Mouse (Mus musculus): Measurements from ENCODE around the gene Xrra1. TPM values are rescaled to one million over a fixed set of nuclear protein-coding genes. Genes with fewer than 3 reads are reported as not detected.

The Xrra1 gene
- polyA plus RNA-seq, 2 experiments = 0.20 to 0.25 TPM

DNA sequence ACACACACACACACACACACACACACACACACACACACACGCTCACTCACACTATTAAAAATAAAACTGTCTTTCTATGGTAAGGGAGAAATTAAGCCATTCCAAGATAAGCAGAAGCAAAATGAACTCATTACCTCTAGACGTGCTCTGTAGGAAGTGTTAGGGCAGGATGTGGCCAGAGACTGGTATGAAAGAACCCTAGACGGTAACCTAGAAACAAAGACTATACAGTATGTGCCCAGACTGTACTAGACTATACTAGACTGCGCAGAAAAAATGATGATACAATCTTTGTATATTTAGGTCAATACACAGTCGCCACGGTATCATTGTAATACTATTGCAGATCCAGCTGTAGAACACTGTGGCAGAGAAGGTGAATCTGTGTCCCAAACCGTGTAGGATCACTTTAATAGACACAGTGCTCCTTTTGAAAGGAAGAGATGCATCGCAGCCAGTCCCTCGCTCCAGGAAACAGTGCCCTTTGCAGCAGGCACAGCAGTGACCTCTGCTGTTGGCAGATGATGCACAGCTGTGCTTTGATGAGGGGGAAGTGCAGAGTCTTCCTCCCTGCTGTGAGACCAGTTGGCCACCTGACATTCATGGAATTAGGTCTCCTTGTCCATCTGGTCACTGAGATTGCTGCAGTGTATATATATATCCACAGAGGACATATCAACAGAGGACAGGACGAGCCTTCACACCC lies 30.4 kb downstream of the Xrra1 start:
- ATAC-seq (ENCODE audit: low FRiP score, low read depth) (no peak), DNase-seq (ENCODE audit: low spot score) (no peak)
- no peaks in the 10 kb centered on the region for H3K27me3 ChIP-seq (ENCODE audit: control insufficient read depth, insufficient read depth, low read length)
- H3K36me3 ChIP-seq (ENCODE audit: control insufficient read depth, insufficient read depth, low read length) = no peaks in the 10 kb centered on the region
- TF ChIP-seq POLR2A (IDR thresholded peaks at IDR 0.05; ENCODE audit: borderline replicate concordance, extremely low read depth, insufficient read depth, insufficient read length) = no peak
- H3K4me1 ChIP-seq (ENCODE audit: control insufficient read depth, insufficient read depth, low read length) = no peaks in the 10 kb centered on the region
- H3K9me3 ChIP-seq (ENCODE audit: control insufficient read depth, low read length) = no peaks in the 10 kb centered on the region
- no peak overlapping the region for H3K4me2 ChIP-seq (replicated peaks; ENCODE audit: low read depth, low read length, severe bottlenecking)
- H3K9ac ChIP-seq (ENCODE audit: low read depth, low read length, severe bottlenecking) = no peak overlapping the region
- no peak overlapping the region for H3K27ac ChIP-seq (replicated peaks; ENCODE audit: low read depth, low read length)
- whole genome bisulfite sequencing = 51% methylated on average over 10 of the region's 10 CpGs
- H3K4me3 ChIP-seq (replicated peaks; ENCODE audit: low read length) = no peak overlapping the region

DNA sequence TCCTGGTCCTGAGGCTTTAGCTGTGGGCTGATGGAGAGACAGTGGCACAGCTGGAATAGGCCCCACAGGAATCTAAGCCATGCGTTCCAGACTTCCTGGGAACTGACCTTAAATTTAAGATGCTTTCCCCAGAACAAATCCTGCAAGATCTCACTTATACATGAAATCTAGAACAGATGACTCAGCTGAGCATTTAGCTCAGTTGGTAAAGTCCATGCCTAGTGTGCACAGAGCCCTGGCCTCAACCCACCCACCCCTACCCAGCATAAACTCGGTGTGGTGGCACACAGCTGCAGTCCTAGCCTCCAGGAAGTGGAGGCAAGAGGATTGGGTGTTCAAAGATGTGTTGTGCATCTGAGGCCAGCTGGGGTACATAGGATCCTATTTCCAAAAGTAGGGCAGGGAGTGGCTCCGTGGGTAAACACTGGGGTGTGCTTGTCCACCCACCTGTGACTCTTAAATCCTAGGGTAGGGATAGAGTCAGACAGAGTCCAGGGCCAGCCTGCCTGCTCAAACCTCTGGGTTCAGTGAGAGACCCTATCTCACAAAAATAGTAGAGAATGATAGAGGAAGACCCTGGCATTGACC lies 31.3 kb downstream of the Xrra1 start:
- Histone ChIP-seq H3K4me2 (replicated peaks; ENCODE audit: low read depth, low read length, severe bottlenecking) (no peak overlapping the region), H3K9ac (ENCODE audit: low read depth, low read length, severe bottlenecking) (no peak overlapping the region), H3K36me3 (ENCODE audit: control insufficient read depth, insufficient read depth, low read length) (no peaks in the 10 kb centered on the region), H3K4me3 (replicated peaks; ENCODE audit: low read length) (no peak overlapping the region), H3K27ac (replicated peaks; ENCODE audit: low read depth, low read length) (no peak overlapping the region), H3K27me3 (ENCODE audit: control insufficient read depth, insufficient read depth, low read length) (no peaks in the 10 kb centered on the region), H3K9me3 (ENCODE audit: control insufficient read depth, low read length) (no peaks in the 10 kb centered on the region), H3K4me1 (ENCODE audit: control insufficient read depth, insufficient read depth, low read length) (no peaks in the 10 kb centered on the region)
- WGBS = 58% methylated on average over 3 of the region's 3 CpGs
- no peak for ATAC-seq (ENCODE audit: low FRiP score, low read depth)
- TF ChIP-seq POLR2A (IDR thresholded peaks at IDR 0.05; ENCODE audit: borderline replicate concordance, extremely low read depth, insufficient read depth, insufficient read length) = no peak
- no peak for DNase-seq (ENCODE audit: low spot score)

DNA sequence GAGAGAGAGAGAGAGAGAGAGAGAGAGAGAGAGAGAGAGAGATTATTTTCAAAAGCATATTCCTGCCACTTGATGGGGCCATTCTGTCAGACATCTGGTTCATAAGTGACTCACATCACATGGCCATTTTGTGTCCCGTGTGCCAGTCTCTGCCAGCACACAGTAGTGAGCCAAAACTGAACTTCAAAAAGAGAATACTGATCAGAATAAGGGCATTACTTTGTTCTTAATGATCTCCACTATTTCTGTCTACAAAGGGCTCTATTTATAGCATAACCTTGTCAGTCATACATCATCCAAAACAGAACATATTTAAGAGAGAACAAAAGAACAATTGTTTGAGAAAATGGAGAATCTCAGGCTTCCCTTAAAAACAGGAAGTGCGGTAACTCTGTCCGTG lies 32.6 kb downstream of the Xrra1 start:
- no peaks in the 10 kb centered on the region for H3K4me1 ChIP-seq (ENCODE audit: control insufficient read depth, insufficient read depth, low read length)
- no peaks in the 10 kb centered on the region for H3K36me3 ChIP-seq (ENCODE audit: control insufficient read depth, insufficient read depth, low read length)
- H3K27me3 ChIP-seq (ENCODE audit: control insufficient read depth, insufficient read depth, low read length) = no peaks in the 10 kb centered on the region
- H3K4me2 ChIP-seq (replicated peaks; ENCODE audit: low read depth, low read length, severe bottlenecking) = no peak overlapping the region
- no peaks in the 10 kb centered on the region for H3K9me3 ChIP-seq (ENCODE audit: control insufficient read depth, low read length)
- 74% methylated on average over 3 of the region's 3 CpGs for WGBS
- ATAC-seq (ENCODE audit: low FRiP score, low read depth) (no peak), DNase-seq (ENCODE audit: low spot score) (no peak)
- H3K27ac ChIP-seq (replicated peaks; ENCODE audit: low read depth, low read length) = no peak overlapping the region
- H3K4me3 ChIP-seq (replicated peaks; ENCODE audit: low read length) = no peak overlapping the region
- no peak for TF ChIP-seq POLR2A (IDR thresholded peaks at IDR 0.05; ENCODE audit: borderline replicate concordance, extremely low read depth, insufficient read depth, insufficient read length)
- no peak overlapping the region for H3K9ac ChIP-seq (ENCODE audit: low read depth, low read length, severe bottlenecking)

DNA sequence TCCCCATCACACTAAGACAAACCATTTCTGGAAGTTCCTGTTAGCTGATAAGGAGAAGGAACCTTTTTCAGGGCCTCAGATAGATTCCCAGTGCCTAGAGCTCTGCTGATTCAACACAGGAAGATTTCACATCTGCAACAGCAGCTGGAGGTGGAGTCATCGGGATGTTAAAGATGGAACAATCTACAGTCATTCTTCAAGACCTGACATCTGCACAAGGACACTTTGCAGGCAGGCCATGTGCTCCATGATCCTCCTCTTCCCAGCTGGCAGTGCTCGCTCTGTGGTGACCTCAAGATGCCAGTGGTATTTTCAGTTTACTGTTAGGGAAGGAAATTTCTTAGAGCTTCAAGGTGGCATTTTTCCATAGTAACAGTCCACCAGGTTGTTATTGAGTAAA lies 33.4 kb downstream of the Xrra1 start:
- Histone ChIP-seq H3K36me3 (ENCODE audit: control insufficient read depth, insufficient read depth, low read length) (no peaks in the 10 kb centered on the region), H3K9me3 (ENCODE audit: control insufficient read depth, low read length) (no peaks in the 10 kb centered on the region), H3K4me3 (replicated peaks; ENCODE audit: low read length) (no peak overlapping the region), H3K4me2 (replicated peaks; ENCODE audit: low read depth, low read length, severe bottlenecking) (no peak overlapping the region), H3K27ac (replicated peaks; ENCODE audit: low read depth, low read length) (no peak overlapping the region), H3K27me3 (ENCODE audit: control insufficient read depth, insufficient read depth, low read length) (no peaks in the 10 kb centered on the region), H3K4me1 (ENCODE audit: control insufficient read depth, insufficient read depth, low read length) (no peaks in the 10 kb centered on the region), H3K9ac (ENCODE audit: low read depth, low read length, severe bottlenecking) (no peak overlapping the region)
- 83% methylated on average over 2 of the region's 2 CpGs for WGBS
- no peak for DNase-seq (ENCODE audit: low spot score)
- no peak for TF ChIP-seq POLR2A (IDR thresholded peaks at IDR 0.05; ENCODE audit: borderline replicate concordance, extremely low read depth, insufficient read depth, insufficient read length)
- no peak for ATAC-seq (ENCODE audit: low FRiP score, low read depth)

DNA sequence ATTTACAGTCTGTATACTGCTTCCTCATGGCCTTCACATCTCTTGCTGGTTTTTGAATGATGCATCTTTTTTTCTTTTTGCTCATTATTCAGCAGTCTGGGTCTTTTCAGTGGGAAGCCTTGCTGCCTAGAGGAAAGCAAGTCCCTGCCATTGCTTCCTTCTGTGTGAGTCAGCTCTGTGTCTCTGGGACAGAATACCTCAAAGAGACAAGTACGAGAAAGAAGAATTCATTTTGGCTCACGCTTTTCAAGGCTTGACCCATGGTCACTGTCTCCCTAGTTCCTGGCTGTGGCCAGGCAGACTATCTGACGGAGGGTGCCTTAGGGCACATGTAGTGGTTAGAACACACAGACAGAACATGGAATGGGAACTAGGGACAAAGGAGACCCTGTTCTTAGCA lies 35.1 kb downstream of the Xrra1 start:
- no peak for TF ChIP-seq POLR2A (IDR thresholded peaks at IDR 0.05; ENCODE audit: borderline replicate concordance, extremely low read depth, insufficient read depth, insufficient read length)
- Histone ChIP-seq H3K27me3 (ENCODE audit: control insufficient read depth, insufficient read depth, low read length) (no peaks in the 10 kb centered on the region), H3K4me1 (ENCODE audit: control insufficient read depth, insufficient read depth, low read length) (no peaks in the 10 kb centered on the region), H3K36me3 (ENCODE audit: control insufficient read depth, insufficient read depth, low read length) (no peaks in the 10 kb centered on the region), H3K9ac (ENCODE audit: low read depth, low read length, severe bottlenecking) (no peak overlapping the region), H3K4me2 (replicated peaks; ENCODE audit: low read depth, low read length, severe bottlenecking) (no peak overlapping the region), H3K4me3 (replicated peaks; ENCODE audit: low read length) (no peak overlapping the region), H3K27ac (replicated peaks; ENCODE audit: low read depth, low read length) (no peak overlapping the region), H3K9me3 (ENCODE audit: control insufficient read depth, low read length) (no peaks in the 10 kb centered on the region)
- DNase-seq (ENCODE audit: low spot score) = no peak
- 78% methylated on average over 3 of the region's 3 CpGs for WGBS
- ATAC-seq (ENCODE audit: low FRiP score, low read depth) = no peak
